Mouse (Mus musculus): Measurements from ENCODE around the gene 6430550D23Rik.

- no peak for TF ChIP-seq CTCF (conservative IDR thresholded peaks at IDR 0.05; ENCODE audit: low read length)
- TF ChIP-seq POU5F1 (IDR thresholded peaks at IDR 0.05; ENCODE audit: borderline replicate concordance, low read length), result no peak
- TF ChIP-seq NANOG (IDR thresholded peaks at IDR 0.05; ENCODE audit: borderline replicate concordance, low read length), result no peak
Measured at GRCm38 (mm10) chr2:155946499-155946898, 61.3 kb downstream of the 6430550D23Rik start.

All from E14TG2a.4 (cell line).